Mouse (Mus musculus) right cerebral cortex, postnatal 25 days (tissue): ENCODE measurements around the gene Idua.

Experiments used
- DNase-seq: peaks from one replicate; pipeline ENCODE4 v3.0.0; 2022

The Idua gene

GRCm38 (mm10) chr5:108691152-108691551, 31.0 kb downstream of the Idua start:
- no peak for DNase-seq

- no peak for DNase-seq
Measured at GRCm38 (mm10) chr5:108692271-108692670, 32.1 kb downstream of the Idua start, which contains the start of gene Fgfrl1. Gene Fgfrl1, plus strand, starts transcription at chr5:108692382.

- DNase-seq = peak; percentile 74
Measured at GRCm38 (mm10) chr5:108693872-108694288, 33.7 kb downstream of the Idua start.

GRCm38 (mm10) chr5:108694352-108695261, 34.5 kb downstream of the Idua start:
- DNase-seq = no peak

- no peak for DNase-seq
Measured at GRCm38 (mm10) chr5:108695861-108696260, 35.7 kb downstream of the Idua start.

- DNase-seq = no peak
Measured at GRCm38 (mm10) chr5:108696542-108696941, 36.4 kb downstream of the Idua start.

GRCm38 (mm10) chr5:108697341-108697753, 37.2 kb downstream of the Idua start:
- peak; percentile 47 for DNase-seq

GRCm38 (mm10) chr5:108700346-108700745, 40.2 kb downstream of the Idua start:
- DNase-seq = no peak

- DNase-seq = no peak
Measured at GRCm38 (mm10) chr5:108701341-108702021, 41.4 kb downstream of the Idua start.

- DNase-seq = no peak
Measured at GRCm38 (mm10) chr5:108703754-108704626, 43.9 kb downstream of the Idua start.

GRCm38 (mm10) chr5:108707758-108708157, 47.6 kb downstream of the Idua start:
- no peak for DNase-seq

- DNase-seq = no peak
Measured at GRCm38 (mm10) chr5:108708419-108708818, 48.3 kb downstream of the Idua start.

GRCm38 (mm10) chr5:108708981-108709731, 49.0 kb downstream of the Idua start:
- DNase-seq = no peak

GRCm38 (mm10) chr5:108711968-108712367, 51.8 kb downstream of the Idua start:
- DNase-seq = no peak

- no peak for DNase-seq
Measured at GRCm38 (mm10) chr5:108713096-108713495, 53.0 kb downstream of the Idua start.

- no peak for DNase-seq
Measured at GRCm38 (mm10) chr5:108713691-108714090, 53.6 kb downstream of the Idua start.

GRCm38 (mm10) chr5:108714149-108714548, 54.0 kb downstream of the Idua start:
- DNase-seq = no peak

- DNase-seq = no peak
Measured at GRCm38 (mm10) chr5:108715974-108716373, 55.8 kb downstream of the Idua start.

GRCm38 (mm10) chr5:108718051-108718450, 57.9 kb downstream of the Idua start:
- DNase-seq = no peak

GRCm38 (mm10) chr5:108719761-108720160, 59.6 kb downstream of the Idua start:
- DNase-seq = no peak

GRCm38 (mm10) chr5:108724006-108724405, 63.9 kb downstream of the Idua start:
- no peak for DNase-seq
